Mouse (Mus musculus) heart, adult 11 months (tissue): ENCODE results near the gene Bcl11a.
A peak's percentile ranks its signal among the peaks of the same experiment; 100 is the strongest.

ENCODE experiments used
- DNase-seq: peaks from one replicate; pipeline ENCODE4 v3.0.0; 2022

Bcl11a gene

GRCm38 (mm10) chr11:24162056-24162455, 84.2 kb downstream of the Bcl11a start:
- DNase-seq: no peak

GRCm38 (mm10) chr11:24163072-24163471, 85.2 kb downstream of the Bcl11a start:
- DNase-seq: peak; percentile 81

- DNase-seq: no peak
Observed at GRCm38 (mm10) chr11:24164065-24164464, 86.2 kb downstream of the Bcl11a start.

- DNase-seq: no peak
Observed at GRCm38 (mm10) chr11:24171675-24172285, 93.9 kb downstream of the Bcl11a start.

GRCm38 (mm10) chr11:24172585-24172984, 94.7 kb downstream of the Bcl11a start:
- DNase-seq: peak; percentile 58

GRCm38 (mm10) chr11:24174161-24174792, 96.4 kb downstream of the Bcl11a start:
- peak; percentile 36 for DNase-seq

- no peak for DNase-seq
Observed at GRCm38 (mm10) chr11:24177458-24177857, 99.6 kb downstream of the Bcl11a start.

- DNase-seq: peak; percentile 73
Observed at GRCm38 (mm10) chr11:24178823-24179476, 101.1 kb downstream of the Bcl11a start.

GRCm38 (mm10) chr11:24180040-24180439, 102.2 kb downstream of the Bcl11a start:
- DNase-seq: peak; percentile 18

GRCm38 (mm10) chr11:24183501-24183900, 105.6 kb downstream of the Bcl11a start:
- DNase-seq: peak; percentile 69

DNA sequence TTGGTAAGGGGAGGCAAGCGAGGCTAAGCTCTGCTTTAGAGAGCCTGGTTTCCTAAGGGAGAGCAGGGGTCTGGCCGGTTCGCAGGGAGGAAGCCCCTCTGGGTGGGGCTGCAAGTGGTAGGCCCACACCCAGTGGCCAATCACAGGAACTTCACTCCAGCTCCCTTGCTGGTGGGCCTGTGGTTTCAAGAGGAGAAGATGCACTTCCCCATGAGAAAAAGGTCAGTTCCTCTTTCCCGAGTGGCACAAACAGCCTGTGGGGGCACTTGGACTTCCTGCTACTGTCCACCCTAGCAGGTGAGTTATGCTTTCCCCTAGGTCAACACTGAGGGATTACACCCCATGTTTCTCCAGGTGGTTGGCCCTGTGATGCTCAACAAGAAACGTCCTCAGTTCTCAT, 107.1 kb downstream of the Bcl11a start:
- peak; percentile 94 for DNase-seq

DNA sequence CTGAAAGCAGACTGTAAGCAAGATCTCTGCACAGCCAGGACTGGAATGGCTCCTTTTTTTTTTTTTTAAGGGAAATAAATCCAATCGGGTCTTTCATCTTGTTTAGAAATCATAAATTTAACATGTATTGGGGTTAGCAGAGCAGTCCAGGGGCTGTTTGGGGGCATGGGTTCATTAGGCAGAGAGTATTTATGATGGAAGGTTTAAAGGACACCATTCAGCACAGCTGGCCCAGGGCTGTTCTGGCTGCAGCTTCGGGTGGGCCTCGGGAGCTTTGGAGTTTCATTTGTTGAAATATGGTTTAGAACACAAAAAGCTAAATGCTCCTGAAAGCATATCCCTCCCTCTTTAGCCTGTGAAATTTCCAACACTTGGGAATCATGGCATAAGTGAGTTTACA, 112.6 kb downstream of the Bcl11a start:
- DNase-seq: peak; percentile 35

DNA sequence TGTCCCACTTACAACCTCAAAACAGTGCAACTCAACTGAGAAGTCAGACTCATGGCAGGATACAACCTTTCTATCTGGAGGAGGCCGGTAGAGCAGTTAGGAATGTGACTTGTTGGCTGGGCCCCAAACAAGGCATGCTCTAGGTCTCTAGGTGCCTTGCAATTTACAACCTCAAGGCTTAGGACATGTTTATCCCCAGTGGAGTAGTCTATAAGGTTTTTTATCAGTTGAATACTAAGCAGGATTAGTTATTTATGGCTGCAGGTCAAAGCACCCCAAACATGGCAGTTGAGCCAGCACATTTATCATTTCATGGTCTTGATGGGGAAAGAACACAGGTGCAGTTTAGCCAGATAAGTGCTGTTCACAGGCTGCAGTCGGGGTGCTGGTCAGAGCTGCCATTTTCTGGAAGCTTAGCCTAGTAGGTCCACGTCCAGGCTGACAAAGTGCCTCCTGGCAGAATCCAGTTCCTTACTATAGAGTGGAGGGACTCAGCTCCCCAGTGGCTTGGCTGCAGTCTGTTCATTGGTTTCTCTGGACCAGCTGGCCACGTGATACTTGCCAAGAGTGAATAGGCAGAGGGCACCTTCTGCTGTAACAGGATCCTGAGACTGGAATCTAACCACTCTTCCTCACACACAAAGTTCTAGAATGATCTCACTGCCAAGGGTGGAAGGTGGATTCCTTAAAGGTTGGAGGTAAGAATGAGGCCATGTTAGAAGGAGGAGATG, 118.8 kb downstream of the Bcl11a start:
- no peak for DNase-seq

DNA sequence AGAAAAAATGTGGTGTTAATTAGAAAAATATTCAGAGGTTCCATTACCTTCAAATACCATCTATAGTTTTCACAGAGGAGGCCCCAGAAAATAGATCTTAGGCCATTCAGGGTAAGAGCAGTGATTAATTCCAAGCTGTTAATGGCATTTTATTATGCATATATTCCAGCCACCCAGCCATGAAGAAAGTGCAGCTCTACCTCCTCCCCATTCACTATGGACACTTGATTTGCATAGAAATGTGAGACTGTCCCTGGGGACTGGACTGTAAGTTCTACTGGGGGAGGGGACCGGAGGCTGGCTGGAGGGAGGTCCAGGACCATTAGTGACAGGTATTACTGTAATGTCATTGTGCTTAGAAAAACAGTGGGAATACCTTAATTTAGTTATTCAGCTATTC, 119.6 kb downstream of the Bcl11a start:
- DNase-seq: no peak

- no peak for DNase-seq
Observed at GRCm38 (mm10) chr11:24199560-24199959, 121.7 kb downstream of the Bcl11a start.

DNA sequence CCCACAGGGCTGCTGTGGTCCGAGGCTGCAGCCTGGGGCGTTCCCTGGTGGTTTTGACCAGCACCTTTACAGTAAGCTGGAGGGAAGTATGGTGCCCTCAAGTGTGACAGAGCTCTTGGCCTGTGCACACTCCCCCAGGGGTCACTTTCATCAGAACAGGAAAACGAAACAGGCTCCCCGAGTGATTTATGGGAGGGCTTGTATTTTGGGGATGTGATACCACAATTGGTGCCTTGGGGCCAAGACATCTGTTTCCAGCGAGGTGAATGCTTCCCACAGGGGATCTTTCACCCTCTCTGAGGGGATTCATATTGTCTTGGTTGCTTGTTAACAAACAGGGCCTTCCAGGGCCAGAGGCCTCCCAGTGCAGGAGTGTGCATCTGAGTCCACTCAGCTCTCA, 122.5 kb downstream of the Bcl11a start:
- DNase-seq: no peak

DNA sequence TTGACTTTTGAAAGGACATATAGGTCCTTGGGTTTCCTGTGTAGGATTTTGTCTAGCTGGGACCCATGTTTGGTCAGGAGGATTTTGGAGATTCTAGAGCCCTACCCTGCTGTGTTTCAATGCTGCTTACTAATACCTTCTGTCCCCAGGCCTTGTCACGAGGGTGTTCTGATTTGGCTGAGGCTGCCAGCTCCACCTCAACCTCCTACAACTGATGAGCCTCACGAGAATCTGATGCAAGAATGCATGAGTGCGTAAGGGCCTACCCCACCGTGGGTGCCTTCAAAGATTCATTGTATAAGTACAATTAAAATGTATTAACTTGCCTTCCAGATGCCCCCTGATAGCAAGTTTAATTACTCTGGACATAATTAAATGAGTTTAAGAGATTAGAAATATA, 123.4 kb downstream of the Bcl11a start:
- DNase-seq: no peak

GRCm38 (mm10) chr11:24202641-24203361, 124.9 kb downstream of the Bcl11a start:
- DNase-seq: no peak

DNA sequence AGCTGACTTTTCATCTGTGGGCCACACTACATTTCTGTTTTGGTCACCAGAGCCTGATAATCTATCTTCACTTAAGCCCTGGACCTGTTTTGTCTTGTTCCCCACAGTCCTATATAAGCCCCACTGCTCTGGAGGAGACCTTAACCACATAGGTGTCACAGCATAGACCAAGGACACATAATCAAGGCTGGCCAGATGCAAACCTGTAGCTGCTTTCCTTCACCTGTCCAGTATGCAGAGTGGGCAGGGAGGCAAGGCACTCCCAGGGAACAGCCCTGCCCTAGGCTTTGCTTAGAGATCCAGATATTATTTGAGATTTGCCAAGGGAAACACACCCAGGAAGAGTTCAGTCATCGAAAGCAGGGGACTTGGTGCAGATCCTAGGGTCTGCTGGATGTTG, 125.6 kb downstream of the Bcl11a start:
- DNase-seq: no peak

DNA sequence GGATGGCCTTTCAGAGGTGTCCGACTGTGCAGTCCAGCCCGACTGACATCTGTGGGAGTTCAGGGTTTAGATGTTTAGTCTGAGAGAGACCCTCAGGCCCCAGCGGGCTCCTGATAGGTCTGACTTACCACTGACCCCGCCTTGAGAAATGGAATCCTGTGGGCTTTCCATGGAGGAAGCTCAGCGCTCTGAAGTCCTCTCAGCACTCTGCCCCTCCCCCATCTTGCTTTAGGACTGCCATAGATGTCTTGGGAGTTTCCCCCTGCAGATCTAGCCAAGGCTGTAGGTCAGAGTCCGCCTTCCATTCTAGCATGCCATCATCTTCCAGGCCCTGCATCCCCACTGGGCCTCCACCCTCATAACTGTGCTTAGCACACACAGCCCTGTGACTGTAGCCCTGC, 131.1 kb downstream of the Bcl11a start:
- no peak for DNase-seq

DNA sequence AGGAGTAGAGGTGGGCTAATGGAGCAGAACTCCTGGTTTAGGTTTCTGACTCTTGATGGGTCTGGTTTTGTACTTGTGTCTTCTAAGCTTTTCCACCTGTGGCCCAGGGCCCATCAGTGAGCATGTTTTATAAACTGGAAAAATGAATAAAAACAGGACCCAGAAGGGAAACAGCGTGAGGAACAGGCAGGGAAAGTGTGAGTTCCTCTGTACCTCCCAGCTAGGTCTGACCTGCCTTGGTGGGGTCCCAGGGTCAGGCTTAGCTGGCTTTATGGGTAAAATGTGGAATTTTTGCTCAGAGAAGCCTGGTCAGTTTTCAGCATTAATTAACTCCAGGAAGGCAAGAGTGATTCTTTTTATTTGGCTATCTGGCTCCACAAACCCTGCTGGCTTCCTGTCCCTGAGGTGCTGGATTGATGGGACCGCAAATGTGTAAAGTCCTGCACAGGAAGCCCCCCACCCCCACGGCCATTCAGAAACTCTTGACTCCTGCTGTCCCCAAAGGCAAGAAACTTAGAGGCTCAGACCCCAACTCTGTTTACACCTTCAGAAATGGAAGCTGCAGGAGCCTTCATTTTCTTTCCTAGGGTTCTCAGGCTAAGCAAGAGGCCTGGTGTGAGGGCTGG, 136.8 kb downstream of the Bcl11a start:
- no peak for DNase-seq

- no peak for DNase-seq
Observed at GRCm38 (mm10) chr11:24217741-24218333, 140.0 kb downstream of the Bcl11a start.
